Mouse (Mus musculus) limb, embryonic 13.5 days (tissue): ENCODE results near the gene Nppc. TPM values are rescaled to one million over a fixed set of nuclear protein-coding genes. Genes with fewer than 3 reads are reported as not detected.

Source experiments
- ATAC-seq: fragments of 200-750 bp; cut with Nextera tagmentation; 2 replicates; pipeline ENCODE4 v1.8.0; 2017; ENCODE audit warnings: low read depth, moderate number of reproducible peaks, moderate TSS enrichment; ENCODE audit not compliant: low FRiP score
- H3K27ac ChIP-seq: fragments of 300-500 bp; sonication (generic); 2 replicates; pipeline ENCODE4 v1.5.1; 2015; ENCODE audit warnings: inconsistent platforms, mild to moderate bottlenecking, moderate library complexity
- H3K27me3 ChIP-seq: fragments of 300-500 bp; sonication (generic); 2 replicates; pipeline ENCODE4 v1.6.1; 2015; ENCODE audit warnings: mild to moderate bottlenecking, inconsistent platforms
- H3K36me3 ChIP-seq: fragments of 300-500 bp; sonication (generic); 2 replicates; pipeline ENCODE4 v1.6.1; 2015; ENCODE audit warnings: inconsistent platforms, mild to moderate bottlenecking, moderate library complexity
- H3K4me1 ChIP-seq: fragments of 300-500 bp; sonication (generic); 2 replicates; pipeline ENCODE4 v1.6.1; 2015; ENCODE audit warnings: inconsistent platforms
- H3K4me2 ChIP-seq: fragments of 300-500 bp; sonication (generic); replicated peaks from 2 replicates; pipeline ENCODE4 v1.6.1; 2015; ENCODE audit warnings: inconsistent platforms, mild to moderate bottlenecking, moderate library complexity
- H3K4me3 ChIP-seq: fragments of 300-500 bp; sonication (generic); 2 replicates; pipeline ENCODE4 v1.5.1; 2015; ENCODE audit warnings: moderate library complexity, mild to moderate bottlenecking, inconsistent platforms
- H3K9ac ChIP-seq: fragments of 300-500 bp; sonication (generic); 2 replicates; pipeline ENCODE4 v1.6.1; 2015; ENCODE audit warnings: mild to moderate bottlenecking, inconsistent platforms
- H3K9me3 ChIP-seq: fragments of 300-500 bp; sonication (generic); 2 replicates; pipeline ENCODE4 v1.6.1; 2016; ENCODE audit warnings: inconsistent platforms
- WGBS: fragments of 180-500 bp; shearing (Covaris S2); methylation state at CpG from one replicate; pipeline ENCODE4 v1.1.7; 2015; 5-methylcytosine and 5-hydroxymethylcytosine counted together
- polyA plus RNA-seq: library from polyadenylated mRNA; unstranded; fragments of >200 nt; fragmentation: Nextera tagmentation; extraction: Ambion mirVana; gene quantifications from 2 replicates; pipeline ENCODE4 v1.2.1, GENCODE M21; 2015

The Nppc gene
- polyA plus RNA-seq: 5.3 and 5.9 TPM in 2 replicates

DNA sequence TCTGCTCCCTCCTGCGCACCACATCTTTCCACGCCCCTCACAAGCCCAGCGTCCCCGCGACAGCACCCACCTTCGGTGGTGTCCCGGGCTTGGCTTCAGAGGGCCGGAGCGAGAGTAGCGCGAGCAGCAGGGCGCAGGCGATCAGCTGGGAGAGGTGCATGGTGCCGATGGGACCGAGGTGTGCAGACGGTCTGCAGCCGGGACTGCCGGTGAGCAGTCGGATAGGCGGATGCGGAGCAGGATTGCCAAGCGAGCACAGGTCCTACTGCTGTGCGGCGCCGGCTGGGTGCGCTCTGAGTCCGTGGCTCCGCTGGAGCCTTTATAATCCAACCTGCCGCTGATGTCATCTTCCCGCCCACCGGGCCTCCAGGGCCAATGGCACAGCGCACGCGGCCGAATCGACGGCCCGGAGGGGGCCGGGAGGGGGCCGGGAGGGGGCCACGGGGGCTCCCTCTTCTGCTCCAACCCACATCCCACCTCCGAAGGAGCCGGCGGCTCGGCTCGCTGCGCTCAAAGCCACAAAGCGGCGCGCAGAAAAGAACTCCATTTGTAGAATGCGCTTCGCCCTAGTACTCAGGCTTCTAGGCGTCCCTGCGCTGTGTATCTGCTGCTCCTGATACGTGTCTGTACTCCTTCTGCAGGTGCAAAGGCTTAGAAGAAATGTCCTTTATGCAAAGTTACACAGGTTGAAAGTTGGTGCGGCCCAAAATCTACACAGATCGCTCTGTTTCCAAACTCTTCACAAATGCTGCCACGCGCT lies at the start of gene Nppc:
Gene Nppc (minus strand): TSS at position 293 of the 760 bp plus-strand sequence.
- ATAC-seq: peak; percentile 89
- peak within 1 kb of the TSS; percentile 83 for H3K4me2 ChIP-seq
- H3K9me3 ChIP-seq: no peaks in the 10 kb centered on the region
- peak within 1 kb of the TSS; percentile 61 for H3K9ac ChIP-seq
- H3K4me1 ChIP-seq: peaks cover 28% of the 10 kb centered on the region
- WGBS: 4% methylated on average over 59 of the region's 59 CpGs
- peak within 1 kb of the TSS; percentile 48 for H3K4me3 ChIP-seq
- no peaks in the 10 kb centered on the region for H3K36me3 ChIP-seq
- H3K27me3 ChIP-seq: peaks cover 72% of the 10 kb centered on the region
- no peak within 1 kb of the TSS for H3K27ac ChIP-seq

DNA sequence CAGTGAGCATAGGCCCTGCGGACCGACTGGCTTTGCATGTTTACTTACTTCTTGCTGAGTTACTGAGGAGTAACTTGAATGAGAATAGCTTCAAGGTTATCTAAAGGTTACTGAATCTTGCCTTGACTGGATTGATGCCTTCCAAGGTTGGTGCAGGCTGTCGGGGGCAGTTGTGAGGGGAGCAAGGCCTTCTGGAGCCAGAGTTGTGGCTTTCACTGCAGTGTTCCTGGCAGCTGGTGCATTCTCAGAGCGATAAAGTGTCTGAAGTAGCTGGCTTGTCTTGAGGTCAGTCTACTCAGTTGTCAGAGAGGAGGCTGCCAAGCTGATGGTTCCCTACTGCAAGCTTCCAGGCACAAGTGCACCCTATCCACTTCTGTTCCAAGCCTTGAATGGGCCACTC lies 49.0 kb upstream of the Nppc start:
- ATAC-seq: no peak
- no peak overlapping the region for H3K4me3 ChIP-seq
- H3K27ac ChIP-seq: no peak overlapping the region
- 92% methylated on average over 4 of the region's 4 CpGs for WGBS
- H3K9me3 ChIP-seq: no peaks in the 10 kb centered on the region
- no peak overlapping the region for H3K9ac ChIP-seq
- H3K4me1 ChIP-seq: no peaks in the 10 kb centered on the region
- H3K4me2 ChIP-seq: no peak overlapping the region
- H3K27me3 ChIP-seq: no peaks in the 10 kb centered on the region
- no peaks in the 10 kb centered on the region for H3K36me3 ChIP-seq

DNA sequence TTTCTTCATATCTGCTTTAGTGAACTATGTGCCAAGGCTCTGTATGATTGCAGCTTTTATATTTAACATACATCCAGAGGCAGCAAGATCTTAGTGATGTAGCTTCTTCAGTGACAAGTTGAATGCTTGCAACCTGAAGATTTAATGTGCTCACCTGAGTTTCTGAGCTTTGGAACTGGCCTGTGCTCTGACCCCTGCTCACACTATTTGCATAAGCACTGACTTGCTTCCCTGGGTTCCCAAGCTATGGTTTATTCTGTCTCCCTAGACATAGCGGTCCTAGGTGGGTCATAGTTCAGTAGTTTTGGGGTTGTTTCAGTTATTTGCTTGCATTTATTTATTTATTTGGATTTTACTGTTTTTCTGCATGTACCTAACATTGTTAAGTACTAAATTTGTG lies 47.8 kb upstream of the Nppc start:
- no peak overlapping the region for H3K9ac ChIP-seq
- WGBS: 94% methylated on average over 1 of the region's 1 CpGs
- no peaks in the 10 kb centered on the region for H3K9me3 ChIP-seq
- ATAC-seq: no peak
- no peak overlapping the region for H3K4me2 ChIP-seq
- H3K27me3 ChIP-seq: no peaks in the 10 kb centered on the region
- H3K4me3 ChIP-seq: no peak overlapping the region
- no peaks in the 10 kb centered on the region for H3K4me1 ChIP-seq
- H3K36me3 ChIP-seq: no peaks in the 10 kb centered on the region
- H3K27ac ChIP-seq: no peak overlapping the region

DNA sequence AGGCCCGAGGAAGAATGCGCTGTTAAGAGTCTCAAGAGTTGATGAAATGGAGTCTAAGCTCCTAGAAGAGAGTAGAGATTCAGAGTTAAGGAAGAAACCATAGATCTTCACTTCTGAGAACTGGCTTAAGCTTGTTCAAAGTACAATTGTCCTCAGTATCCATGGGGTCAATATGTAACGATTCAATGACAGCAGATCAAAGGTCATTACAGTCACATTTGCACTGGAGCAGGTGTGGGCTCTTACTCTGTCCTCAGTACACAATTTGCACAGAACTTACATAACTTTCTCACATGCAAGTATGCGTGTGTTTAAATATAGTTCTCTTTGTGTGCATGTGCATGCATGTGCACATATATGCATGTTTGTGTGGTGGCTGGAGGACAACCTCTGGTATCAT lies 42.7 kb upstream of the Nppc start:
- Histone ChIP-seq H3K36me3 (no peaks in the 10 kb centered on the region), H3K27ac (no peak overlapping the region), H3K9me3 (no peaks in the 10 kb centered on the region), H3K9ac (no peak overlapping the region), H3K4me3 (no peak overlapping the region), H3K4me2 (no peak overlapping the region), H3K4me1 (no peaks in the 10 kb centered on the region), H3K27me3 (no peaks in the 10 kb centered on the region)
- no peak for ATAC-seq
- 93% methylated on average over 4 of the region's 4 CpGs for WGBS

DNA sequence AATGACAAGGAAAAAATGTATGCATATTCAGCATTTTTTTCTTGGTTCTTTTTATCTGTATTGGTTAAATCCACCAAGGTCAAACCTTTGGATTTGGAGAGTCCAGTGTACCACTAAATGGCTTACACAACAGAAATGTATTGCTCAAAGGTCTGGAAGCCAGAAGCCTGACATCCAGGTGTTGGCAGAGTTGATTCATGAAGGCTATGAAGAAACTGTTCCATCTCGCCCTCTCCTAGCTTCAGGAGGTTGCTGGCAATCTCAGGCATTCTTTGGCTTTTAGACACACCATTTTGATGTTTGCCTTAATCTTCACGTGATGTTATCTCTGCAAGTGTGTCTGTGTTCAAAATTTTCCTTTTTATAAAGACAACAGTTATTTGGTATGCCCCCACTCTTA lies 41.7 kb upstream of the Nppc start:
- Histone ChIP-seq H3K4me2 (no peak overlapping the region), H3K36me3 (no peaks in the 10 kb centered on the region), H3K27me3 (no peaks in the 10 kb centered on the region), H3K27ac (no peak overlapping the region), H3K4me1 (no peaks in the 10 kb centered on the region), H3K9ac (no peak overlapping the region), H3K9me3 (no peaks in the 10 kb centered on the region), H3K4me3 (no peak overlapping the region)
- 83% methylated on average over 2 of the region's 2 CpGs for whole genome bisulfite sequencing
- no peak for ATAC-seq

DNA sequence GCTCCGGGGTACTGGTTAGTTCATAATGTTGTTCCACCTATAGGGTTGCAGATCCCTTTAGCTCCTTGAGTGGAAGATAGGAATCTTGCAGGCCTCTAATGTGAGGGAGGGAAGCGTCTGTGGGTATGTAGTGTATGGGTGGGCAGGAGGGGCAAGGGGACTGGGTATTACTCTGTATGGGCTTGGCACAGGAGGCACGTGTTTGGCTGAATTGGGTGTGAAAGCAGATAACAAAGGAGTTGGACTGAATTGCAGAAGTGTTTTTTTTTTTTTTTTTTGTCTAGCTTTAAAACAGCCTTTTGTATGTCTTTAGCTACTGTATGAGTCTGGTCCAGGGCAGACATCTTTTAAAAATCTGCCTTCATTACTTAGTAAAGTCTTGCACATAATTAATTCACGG lies 39.2 kb upstream of the Nppc start:
- no peak overlapping the region for H3K4me2 ChIP-seq
- WGBS: 85% methylated on average over 4 of the region's 4 CpGs
- no peaks in the 10 kb centered on the region for H3K9me3 ChIP-seq
- ATAC-seq: no peak
- peaks cover 11% of the 10 kb centered on the region for H3K4me1 ChIP-seq
- no peak overlapping the region for H3K27ac ChIP-seq
- H3K9ac ChIP-seq: no peak overlapping the region
- no peaks in the 10 kb centered on the region for H3K36me3 ChIP-seq
- no peaks in the 10 kb centered on the region for H3K27me3 ChIP-seq
- H3K4me3 ChIP-seq: no peak overlapping the region

DNA sequence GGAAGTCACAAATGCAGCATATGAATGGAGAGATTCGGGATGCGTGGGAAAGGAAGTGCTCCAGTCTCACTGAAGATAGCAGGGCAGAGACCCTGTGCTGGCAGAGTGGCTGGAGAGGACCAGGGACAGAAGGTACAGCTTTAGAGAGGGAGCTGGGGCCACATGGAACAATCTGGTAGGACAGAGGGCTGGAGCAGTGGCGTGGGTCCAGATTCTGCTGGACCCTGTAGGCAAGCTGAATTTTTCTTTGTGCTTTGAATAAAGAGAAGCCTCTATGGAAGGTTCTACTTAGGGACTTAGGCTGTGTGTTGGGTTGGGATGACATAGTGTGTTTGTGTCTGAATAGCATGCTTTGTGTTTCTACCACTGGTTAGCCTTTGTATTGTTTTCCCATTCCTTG lies 35.1 kb upstream of the Nppc start:
- H3K27ac ChIP-seq: no peak overlapping the region
- peaks cover 16% of the 10 kb centered on the region for H3K4me1 ChIP-seq
- ATAC-seq: no peak
- H3K9ac ChIP-seq: no peak overlapping the region
- H3K4me3 ChIP-seq: no peak overlapping the region
- no peaks in the 10 kb centered on the region for H3K27me3 ChIP-seq
- H3K9me3 ChIP-seq: no peaks in the 10 kb centered on the region
- peak overlapping the region; percentile 27; the same call in 1 of the 2 replicates for H3K4me2 ChIP-seq
- WGBS: 93% methylated on average over 3 of the region's 3 CpGs
- H3K36me3 ChIP-seq: no peaks in the 10 kb centered on the region

DNA sequence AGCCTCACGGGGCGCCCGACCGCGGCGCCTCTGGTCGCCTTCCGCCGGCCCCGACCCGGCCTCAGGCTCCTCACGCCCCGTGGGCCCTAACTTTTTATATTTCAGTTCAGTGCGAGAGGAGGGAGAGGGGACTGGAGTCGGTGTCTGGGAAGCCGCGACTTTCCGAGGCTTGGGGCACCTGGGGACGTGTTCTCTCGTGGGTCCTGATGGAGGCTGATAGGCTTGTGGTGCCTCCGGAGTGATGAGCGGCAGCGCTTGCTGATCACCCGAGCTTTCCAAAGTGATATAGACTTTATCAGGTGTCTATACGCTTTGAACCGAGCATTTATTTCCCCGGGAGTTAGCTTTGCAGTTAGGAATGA lies 33.6 kb upstream of the Nppc start:
- no peaks in the 10 kb centered on the region for H3K9me3 ChIP-seq
- under 1% methylated on average over 27 of the region's 27 CpGs for WGBS
- H3K36me3 ChIP-seq: no peaks in the 10 kb centered on the region
- peaks cover 16% of the 10 kb centered on the region for H3K4me1 ChIP-seq
- no peaks in the 10 kb centered on the region for H3K27me3 ChIP-seq
- no peak for ATAC-seq
- peak overlapping the region; percentile 69 for H3K4me2 ChIP-seq
- peak overlapping the region; percentile 88 for H3K4me3 ChIP-seq
- H3K9ac ChIP-seq: peak overlapping the region; percentile 92
- peak overlapping the region; percentile 81 for H3K27ac ChIP-seq

DNA sequence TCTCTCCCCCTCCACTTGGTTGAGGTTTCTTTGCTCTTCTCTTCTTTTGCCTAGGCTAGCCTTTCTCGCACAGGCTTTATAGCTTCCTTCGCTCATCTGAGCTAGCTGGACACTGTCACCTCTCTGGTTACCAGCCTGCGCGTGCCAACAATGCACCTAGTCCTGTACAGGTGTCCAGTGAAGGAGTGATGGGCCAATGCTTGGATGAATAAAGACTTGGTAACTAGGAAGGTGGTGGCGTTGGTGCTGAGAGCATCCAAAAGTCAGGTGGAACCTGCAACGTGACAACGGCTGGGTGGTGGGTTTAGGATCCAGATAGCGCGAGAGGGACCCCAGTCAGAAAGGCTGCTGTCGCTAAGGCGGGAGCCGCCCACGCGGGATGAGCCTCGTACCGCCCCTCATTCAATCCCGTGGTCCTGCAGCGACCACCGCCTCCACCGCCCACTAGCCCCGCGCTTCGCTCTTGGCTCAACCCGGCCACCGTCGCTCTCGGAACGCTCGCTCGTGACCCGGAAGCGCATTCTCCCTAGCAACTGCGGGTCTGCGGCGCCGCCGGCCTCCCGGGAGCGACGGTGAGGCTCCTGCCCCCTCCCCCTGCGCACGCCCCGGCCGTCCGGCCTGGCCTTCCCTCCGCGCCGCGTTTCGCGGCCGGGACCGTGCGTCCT lies 33.1 kb upstream of the Nppc start, which contains the start of gene Dis3l2:
Gene Dis3l2 (plus strand): TSS at position 509 of the 665 bp plus-strand sequence.
- 2% methylated on average over 52 of the region's 54 CpGs for WGBS
- ATAC-seq: peak; percentile 95
- no peaks in the 10 kb centered on the region for H3K36me3 ChIP-seq

DNA sequence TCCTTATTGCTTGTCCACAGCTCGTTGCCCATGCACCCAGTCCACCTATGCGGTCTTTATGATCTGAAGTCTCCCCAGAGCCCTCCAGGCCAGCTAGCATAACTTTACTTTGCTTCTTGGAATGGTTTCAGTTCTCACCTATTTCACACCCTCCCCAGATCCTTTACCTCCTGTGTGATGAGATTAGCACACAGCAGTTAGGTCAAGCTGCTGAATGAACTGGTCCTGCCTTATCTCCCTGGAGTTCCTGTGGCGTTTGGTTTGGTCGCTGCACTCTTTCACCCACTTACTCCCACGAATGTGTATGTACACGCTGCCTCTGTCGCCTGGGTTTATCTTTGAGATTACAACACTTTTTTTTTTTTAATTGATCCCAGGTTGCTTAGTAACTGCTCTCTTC lies 30.0 kb upstream of the Nppc start:
- Histone ChIP-seq H3K36me3 (no peaks in the 10 kb centered on the region), H3K4me3 (no peak overlapping the region), H3K4me2 (no peak overlapping the region), H3K9me3 (no peaks in the 10 kb centered on the region), H3K27ac (no peak overlapping the region), H3K4me1 (peaks cover 10% of the 10 kb centered on the region), H3K9ac (no peak overlapping the region), H3K27me3 (no peaks in the 10 kb centered on the region)
- WGBS: 76% methylated on average over 7 of the region's 7 CpGs
- ATAC-seq: no peak

More for the DNA sequence above, 33.1 kb upstream of the Nppc start, which contains the start of gene Dis3l2:
- H3K4me2 ChIP-seq: peak within 1 kb of the TSS; percentile 69
- H3K9ac ChIP-seq: peak within 1 kb of the TSS; percentile 92
- peak within 1 kb of the TSS; percentile 88 for H3K4me3 ChIP-seq
- no peaks in the 10 kb centered on the region for H3K9me3 ChIP-seq
- peaks cover 16% of the 10 kb centered on the region for H3K4me1 ChIP-seq
- H3K27me3 ChIP-seq: no peaks in the 10 kb centered on the region
- H3K27ac ChIP-seq: peak within 1 kb of the TSS; percentile 81

DNA sequence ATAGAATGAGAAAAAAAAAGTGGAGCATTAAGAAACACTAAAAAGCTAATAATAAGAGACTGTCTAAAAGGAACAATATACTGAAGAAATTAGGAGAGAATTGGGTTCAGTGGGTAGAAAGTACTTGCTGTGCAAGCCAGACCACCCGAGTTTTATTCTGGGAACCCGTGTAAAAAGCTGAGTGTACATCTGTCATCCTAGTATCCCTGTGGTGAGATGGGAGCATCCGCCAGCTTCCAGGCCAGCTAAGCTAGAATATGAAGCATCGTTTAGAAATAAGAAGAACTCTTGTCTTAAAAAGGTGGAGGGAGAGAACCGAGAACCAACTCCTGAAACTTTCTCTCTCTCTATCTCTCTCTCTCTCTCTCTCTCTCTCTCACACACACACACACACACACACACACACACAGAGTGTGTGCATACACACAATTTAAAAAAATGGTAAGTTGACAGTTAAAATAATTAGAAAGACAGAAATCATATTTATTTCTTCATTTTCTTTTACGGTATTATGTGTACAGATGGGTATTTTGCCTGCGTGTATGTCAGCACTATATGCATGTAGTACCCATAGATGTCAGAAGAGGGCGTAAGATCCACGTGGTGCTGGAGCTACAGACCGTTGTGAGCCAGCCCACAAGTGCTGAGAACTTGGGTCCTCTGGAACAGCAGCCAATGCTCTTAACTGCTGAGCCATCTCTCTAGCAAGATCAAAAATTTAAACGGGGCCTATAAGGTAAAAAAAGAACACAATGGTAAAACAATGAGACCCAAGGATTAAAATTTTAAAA lies 29.2 kb upstream of the Nppc start:
- Histone ChIP-seq H3K27ac (no peak overlapping the region), H3K9me3 (no peaks in the 10 kb centered on the region)
- WGBS: 65% methylated on average over 11 of the region's 11 CpGs

DNA sequence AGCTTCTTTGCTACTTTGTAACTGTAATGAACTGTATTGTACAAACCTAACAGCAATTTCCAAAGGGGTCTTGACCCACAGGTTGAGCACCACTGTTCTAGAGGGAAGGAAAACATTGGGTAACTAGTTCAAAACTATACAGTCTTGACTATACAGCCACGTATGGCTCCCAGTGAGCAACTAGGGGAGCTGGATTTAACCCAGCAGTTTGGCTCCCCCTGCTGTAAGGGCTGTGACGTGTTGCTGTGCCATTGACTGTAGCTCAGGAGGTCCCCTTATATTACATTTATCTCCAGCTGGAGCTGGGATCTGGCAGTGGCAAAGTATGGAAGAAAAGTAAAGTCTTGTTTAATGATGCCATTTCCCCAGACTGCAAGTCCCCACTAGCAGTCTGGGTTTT lies 28.4 kb upstream of the Nppc start:
- no peak for ATAC-seq
- H3K4me1 ChIP-seq: peaks cover 5% of the 10 kb centered on the region
- H3K4me2 ChIP-seq: no peak overlapping the region

More for the DNA sequence above, 29.2 kb upstream of the Nppc start:
- Histone ChIP-seq H3K9ac (no peak overlapping the region), H3K27me3 (no peaks in the 10 kb centered on the region), H3K36me3 (no peaks in the 10 kb centered on the region), H3K4me3 (no peak overlapping the region), H3K4me2 (no peak overlapping the region), H3K4me1 (peaks cover 5% of the 10 kb centered on the region)
- ATAC-seq: no peak

More for the DNA sequence above, 28.4 kb upstream of the Nppc start:
- Histone ChIP-seq H3K9ac (no peak overlapping the region), H3K9me3 (no peaks in the 10 kb centered on the region), H3K27me3 (no peaks in the 10 kb centered on the region), H3K36me3 (no peaks in the 10 kb centered on the region), H3K4me3 (no peak overlapping the region), H3K27ac (no peak overlapping the region)
- 38% methylated on average over 2 of the region's 2 CpGs for WGBS
